Mouse (Mus musculus) layer of hippocampus, postnatal 25 days (tissue): ENCODE results near the gene Spsb3. TPM values are rescaled to one million over a fixed set of nuclear protein-coding genes. Genes with fewer than 3 reads are reported as not detected.

Experiments used
- DNase-seq, 2 experiments: peaks; one replicate each; pipeline ENCODE4 v3.0.0; 2022; ENCODE audit warnings: mixed read lengths in 2 of 2, low spot score in 1 of 2; ENCODE audit errors: extremely low spot score in 1 of 2
- total RNA-seq, 2 experiments: library from RNA; stranded (reverse); gene quantifications; 2 replicates each; pipeline ENCODE4 v1.2.3; 2021

Spsb3 gene
- total RNA-seq, 2 experiments from 2014 or later = 41.5 to 48.9 TPM

DNA sequence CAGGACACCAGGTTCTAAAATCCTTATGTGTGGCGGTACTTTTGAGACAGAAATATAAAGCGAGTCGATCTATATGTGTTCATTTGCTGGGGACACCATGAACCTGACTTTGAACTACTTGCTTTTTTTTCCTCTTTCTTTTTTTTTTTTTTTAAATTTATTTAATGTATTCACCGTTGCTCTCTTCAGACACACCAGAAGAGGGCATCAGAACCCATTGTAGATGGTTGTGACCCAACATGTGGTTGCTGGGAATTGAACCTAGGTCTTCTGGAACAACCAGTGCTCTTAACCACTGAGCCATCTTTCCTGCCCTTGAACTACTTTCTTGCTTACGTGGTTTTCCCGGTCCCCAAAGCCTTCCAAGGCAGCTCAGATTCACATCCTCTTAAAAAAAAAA, 50.8 kb downstream of the Spsb3 start:
- DNase-seq = no peak

Other genes with a start within 250 kb of the Spsb3 start
- 10 to 100 TPM; 45.1 to 50.0 TPM for gene Slc9a3r2, start 236.3 kb upstream of the Spsb3 start, total RNA-seq
- gene Npw, start 228.2 kb upstream of the Spsb3 start, total RNA-seq = 1 to 10 TPM; 2.1 to 2.9 TPM
- 10 to 100 TPM; 36.9 to 40.0 TPM for gene Zfp598, start 217.0 kb upstream of the Spsb3 start, total RNA-seq
- gene Syngr3, start 196.7 kb upstream of the Spsb3 start, total RNA-seq = 100 to 1,000 TPM; 160 to 178 TPM
- gene Gfer, start 190.5 kb upstream of the Spsb3 start, total RNA-seq = 10 to 100 TPM; 18.6 to 19.2 TPM
- 1 to 10 TPM; 2.7 to 3.0 TPM for gene Noxo1, start 190.4 kb upstream of the Spsb3 start, total RNA-seq
- 10 to 100 TPM; 27.7 to 29.8 TPM for gene Tbl3, start 179.0 kb upstream of the Spsb3 start, total RNA-seq
- gene Rnf151, start 168.6 kb upstream of the Spsb3 start, total RNA-seq = not detected
- gene Rps2, start 168.5 kb upstream of the Spsb3 start, total RNA-seq = 100 to 1,000 TPM; 352 to 392 TPM
- gene Ndufb10, start 162.2 kb upstream of the Spsb3 start, total RNA-seq = 100 to 1,000 TPM; 201 to 234 TPM
- gene Rpl3l, start 158.8 kb upstream of the Spsb3 start, total RNA-seq = under 1 TPM in 1 of 2 experiments, not detected in 1; 0.20 TPM
- 10 to 100 TPM; 40.5 to 46.2 TPM for gene Msrb1, start 150.0 kb upstream of the Spsb3 start, total RNA-seq
- gene Hs3st6, start 133.7 kb upstream of the Spsb3 start, total RNA-seq = under 1 TPM; 0.26 to 0.37 TPM
- gene Meiob, start 82.4 kb upstream of the Spsb3 start, total RNA-seq = not detected
- 100 to 1,000 TPM; 127 to 136 TPM for gene Hagh, start 46.5 kb upstream of the Spsb3 start, total RNA-seq
- 10 to 100 TPM; 19.8 to 20.6 TPM for gene Fahd1, start 36.3 kb upstream of the Spsb3 start, total RNA-seq
- gene Igfals, start 20.6 kb upstream of the Spsb3 start, total RNA-seq = not detected
- 10 to 100 TPM; 33.5 to 38.1 TPM for gene Nubp2, start 294 bp upstream of the Spsb3 start, total RNA-seq
- 10 to 100 TPM; 54.0 to 69.1 TPM for gene Eme2, start 8.4 kb downstream of the Spsb3 start, total RNA-seq
- 10 to 100 TPM; 74.3 to 78.9 TPM for gene Mrps34, start 8.5 kb downstream of the Spsb3 start, total RNA-seq
- 10 to 100 TPM; 54.8 to 61.5 TPM for gene Nme3, start 9.9 kb downstream of the Spsb3 start, total RNA-seq
- 100 to 1,000 TPM; 367 to 401 TPM for gene Mapk8ip3, start 50.3 kb downstream of the Spsb3 start, total RNA-seq
- 1 to 10 TPM; 5.5 to 5.6 TPM for gene Jpt2, start 74.0 kb downstream of the Spsb3 start, total RNA-seq
- gene Cramp1l, start 129.1 kb downstream of the Spsb3 start, total RNA-seq = 10 to 100 TPM; 23.6 to 27.5 TPM
- gene Ift140, start 129.4 kb downstream of the Spsb3 start, total RNA-seq = 10 to 100 TPM; 20.8 to 24.1 TPM
- gene Tmem204, start 196.9 kb downstream of the Spsb3 start, total RNA-seq = 1 to 10 TPM; 8.0 to 8.4 TPM
- 10 to 100 TPM; 29.3 to 43.2 TPM for gene Telo2, start 229.3 kb downstream of the Spsb3 start, total RNA-seq
- 1 to 10 TPM; 2.5 to 2.9 TPM for gene Ptx4, start 234.1 kb downstream of the Spsb3 start, total RNA-seq
- 10 to 100 TPM; 49.6 to 54.2 TPM for gene Clcn7, start 246.7 kb downstream of the Spsb3 start, total RNA-seq